In the genomic region with DNA sequence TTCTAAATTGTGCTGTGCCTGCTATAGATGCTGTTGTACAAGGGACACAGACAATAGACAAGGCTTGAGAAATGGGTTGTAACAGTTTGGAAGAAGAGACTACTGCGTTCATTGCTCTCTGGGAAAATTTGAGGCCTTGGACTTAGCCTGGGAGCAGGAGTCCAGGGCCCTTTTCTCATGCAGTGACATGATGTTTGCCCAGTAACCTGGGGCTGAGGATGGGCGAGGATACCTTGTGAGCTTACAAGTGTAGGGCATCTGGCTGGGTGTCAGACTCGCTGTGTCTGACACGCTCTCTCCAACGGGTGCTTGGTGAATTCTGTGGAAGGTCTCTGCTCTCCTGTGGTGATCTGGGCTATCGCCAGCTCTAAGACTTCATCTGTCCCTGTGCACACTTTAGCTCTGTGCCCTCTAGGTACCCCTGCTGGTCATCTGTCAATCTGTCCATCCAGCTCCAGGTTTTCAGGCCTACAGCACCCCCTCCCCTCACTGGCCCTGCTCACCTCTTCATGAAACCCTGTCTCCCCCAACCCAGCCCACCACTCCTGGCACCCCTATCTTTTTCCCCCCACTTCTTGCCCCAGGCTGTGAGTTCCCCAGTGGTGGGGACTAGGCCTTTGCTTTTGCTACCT, we compare ENCODE assay signal across 14 mouse cellular contexts. TPM values are rescaled to one million over a fixed set of nuclear protein-coding genes. Genes with fewer than 3 reads are reported as not detected.
DNase-seq lines count a peak whose midpoint lies in the region; ATAC-seq and TF ChIP-seq lines count a peak whose summit lies in the region.
"Had no signal": no experiment of that assay in that cellular context is flagged by ENCODE, and none has a peak within 500 bp of the region (broad histone marks: within the 10 kb centered on the region; RNA-seq: fewer than 3 reads in every experiment).

No protein-coding gene starts in this region.

- no peak for TF ChIP-seq CTCF in testis, adult 2 months (IDR thresholded peaks at IDR 0.05; ENCODE audit: control insufficient read depth, insufficient read depth, insufficient replicate concordance, low read depth, low read length)
- TF ChIP-seq CTCF in liver, postnatal 0 days (IDR thresholded peaks at IDR 0.05; ENCODE audit: low read depth) = no peak

- WGBS in heart, embryonic 15.5 days = 87% methylated on average over 6 of the region's 6 CpGs
- WGBS in liver, postnatal 0 days (ENCODE audit: insufficient replicate concordance) = 85% methylated on average over 6 of the region's 6 CpGs

- DNase-seq in cerebellum, adult 9-10 months = peak; percentile 61
- DNase-seq in heart, postnatal 14 days = no peak
- no peak for DNase-seq in testis, postnatal 10 days (ENCODE audit: low spot score)
- no peak for DNase-seq in liver, postnatal 0 days
- no peak for DNase-seq in ovary, adult 18-20 months (ENCODE audit: low spot score)
- DNase-seq: forebrain, postnatal 0 days; kidney, postnatal 10 days; left cerebral cortex, postnatal 4 days; lung, postnatal 36 days; right cerebral cortex, adult 18-20 months had no signal

- no peak for ATAC-seq in cerebellum, adult (ENCODE audit: insufficient number of reproducible peaks, low FRiP score, low TSS enrichment)
- ATAC-seq in heart, embryonic 15.5 days (replicated peaks; ENCODE audit: insufficient number of reproducible peaks, insufficient read depth, low FRiP score, low read depth) = no peak
- ATAC-seq in liver, postnatal 0 days = no peak
- ATAC-seq: forebrain, postnatal 0 days had no signal

- H3K9me3 ChIP-seq in heart, embryonic 15.5 days (replicated peaks) = no peaks in the 10 kb centered on the region
- no peaks in the 10 kb centered on the region for H3K9me3 ChIP-seq in liver, postnatal 0 days (ENCODE audit: low read length)
- H3K9me3 ChIP-seq: hindbrain, embryonic 15.5 days had no signal

- no peak overlapping the region for H3K4me3 ChIP-seq in heart, embryonic 15.5 days
- no peak overlapping the region for H3K4me3 ChIP-seq in testis, adult 2 months (ENCODE audit: control insufficient read depth, low read depth, low read length)
- no peak overlapping the region for H3K4me3 ChIP-seq in liver, postnatal 0 days (ENCODE audit: low read depth, low read length)
- H3K4me3 ChIP-seq: hindbrain, embryonic 15.5 days had no signal

- no peak for TF ChIP-seq EP300 in liver, postnatal 0 days (IDR thresholded peaks at IDR 0.05; ENCODE audit: low read depth)

- peaks cover 62% of the 10 kb centered on the region for H3K4me1 ChIP-seq in heart, embryonic 15.5 days (replicated peaks)
- H3K4me1 ChIP-seq in testis, adult 2 months (ENCODE audit: control insufficient read depth, insufficient read depth, low read length) = peaks cover 71% of the 10 kb centered on the region
- peaks cover 49% of the 10 kb centered on the region for H3K4me1 ChIP-seq in liver, postnatal 0 days (ENCODE audit: insufficient read depth)

- 0 out of 2 replicates have a peak, but pooled peaks have one; percentile 6 for TF ChIP-seq POLR2A in testis, adult 2 months (IDR thresholded peaks at IDR 0.05; ENCODE audit: control insufficient read depth, low read depth, low read length)

- 0 out of 2 replicates have a peak overlapping the region, but pooled peaks have one; percentile 15 for H3K9ac ChIP-seq in heart, embryonic 15.5 days
- no peak overlapping the region for H3K9ac ChIP-seq in liver, postnatal 0 days (replicated peaks)
- H3K9ac ChIP-seq: forebrain, postnatal 0 days; hindbrain, embryonic 15.5 days had no signal

- intact Hi-C loops in heart, postnatal 14 days (cut with DNase I) = no loop called here

- no peaks in the 10 kb centered on the region for H3K27me3 ChIP-seq in heart, embryonic 15.5 days
- H3K27me3 ChIP-seq in testis, adult 2 months (ENCODE audit: control insufficient read depth, insufficient read depth, low read length) = no peaks in the 10 kb centered on the region
- no peaks in the 10 kb centered on the region for H3K27me3 ChIP-seq in liver, postnatal 0 days (ENCODE audit: insufficient read depth, low read length)
- H3K27me3 ChIP-seq: hindbrain, embryonic 15.5 days had no signal

- no peak overlapping the region for H3K4me2 ChIP-seq in heart, embryonic 15.5 days
- no peak overlapping the region for H3K4me2 ChIP-seq in liver, postnatal 0 days (ENCODE audit: low read depth, low read length)
- H3K4me2 ChIP-seq: hindbrain, embryonic 15.5 days had no signal

- no peaks in the 10 kb centered on the region for H3K36me3 ChIP-seq in heart, embryonic 15.5 days
- no peaks in the 10 kb centered on the region for H3K36me3 ChIP-seq in testis, adult 2 months (ENCODE audit: control insufficient read depth, insufficient read depth, low read length)
- peaks cover 5% of the 10 kb centered on the region; the same call in 1 of the 2 replicates for H3K36me3 ChIP-seq in liver, postnatal 0 days (replicated peaks; ENCODE audit: insufficient read depth, low read length)
- H3K36me3 ChIP-seq: hindbrain, embryonic 15.5 days had no signal

- no peak overlapping the region for H3K27ac ChIP-seq in heart, embryonic 15.5 days
- H3K27ac ChIP-seq in testis, adult 2 months (ENCODE audit: control insufficient read depth, insufficient read depth, low read depth, low read length) = no peak overlapping the region
- peak overlapping the region; percentile 44; the same call in 1 of the 2 replicates for H3K27ac ChIP-seq in liver, postnatal 0 days (ENCODE audit: low read depth)
- H3K27ac ChIP-seq: hindbrain, embryonic 15.5 days had no signal

RNA-seq across cellular contexts. Expression of gene Mnt, which starts 5.0 kb away (rescaled TPM):
- 3.0 and 3.7 TPM in 2 replicates for polyA plus RNA-seq in heart, embryonic 15.5 days (2015; fragmentation: Nextera tagmentation; extraction: Ambion mirVana)
- total RNA-seq in heart, postnatal 14 days (2021) = 10 to 100 TPM; 10.5 to 11.6 TPM
- 42.6 and 44.0 TPM in 2 replicates for polyA plus RNA-seq in testis, adult 2 months (2012; rRNA removed)
- polyA plus RNA-seq in liver, postnatal 0 days (2015; fragmentation: Nextera tagmentation; extraction: Ambion mirVana) = 1.3 and 1.4 TPM in 2 replicates
